Mouse (Mus musculus) gastrocnemius, postnatal 10 days (tissue): ENCODE measurements around the gene Trub1. TPM values are rescaled to one million over a fixed set of nuclear protein-coding genes. Genes with fewer than 3 reads are reported as not detected.

Source experiments
- DNase-seq: peaks from one replicate; pipeline ENCODE4 v3.0.0; 2021; ENCODE audit warnings: mixed read lengths
- total RNA-seq, 2 experiments: library from RNA; stranded (reverse); gene quantifications; 2 replicates each; pipeline ENCODE4 v1.2.3; 2021

Trub1 gene
- total RNA-seq, 2 experiments from 2014 or later: 8.0 to 10.8 TPM

DNA sequence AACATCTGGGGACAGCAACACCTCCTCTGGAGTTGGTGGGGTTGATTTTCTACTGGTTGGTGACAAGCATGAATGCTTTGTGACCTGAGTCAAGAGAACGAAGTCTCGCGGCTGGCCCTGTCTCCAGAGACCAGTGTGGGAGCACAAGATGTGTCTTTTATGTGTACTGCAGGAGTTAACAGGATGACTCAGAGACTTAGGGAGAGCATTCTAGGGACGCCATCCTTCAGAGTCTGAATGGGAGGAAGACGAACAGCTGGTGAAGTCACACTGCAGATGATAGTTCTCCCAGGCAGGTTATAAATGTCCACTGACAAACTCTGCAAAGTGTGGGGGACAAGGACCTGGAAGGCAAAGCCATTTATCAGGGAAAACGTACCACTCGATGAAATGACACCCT is 11.2 kb upstream of the Trub1 start:
- DNase-seq: no peak

DNA sequence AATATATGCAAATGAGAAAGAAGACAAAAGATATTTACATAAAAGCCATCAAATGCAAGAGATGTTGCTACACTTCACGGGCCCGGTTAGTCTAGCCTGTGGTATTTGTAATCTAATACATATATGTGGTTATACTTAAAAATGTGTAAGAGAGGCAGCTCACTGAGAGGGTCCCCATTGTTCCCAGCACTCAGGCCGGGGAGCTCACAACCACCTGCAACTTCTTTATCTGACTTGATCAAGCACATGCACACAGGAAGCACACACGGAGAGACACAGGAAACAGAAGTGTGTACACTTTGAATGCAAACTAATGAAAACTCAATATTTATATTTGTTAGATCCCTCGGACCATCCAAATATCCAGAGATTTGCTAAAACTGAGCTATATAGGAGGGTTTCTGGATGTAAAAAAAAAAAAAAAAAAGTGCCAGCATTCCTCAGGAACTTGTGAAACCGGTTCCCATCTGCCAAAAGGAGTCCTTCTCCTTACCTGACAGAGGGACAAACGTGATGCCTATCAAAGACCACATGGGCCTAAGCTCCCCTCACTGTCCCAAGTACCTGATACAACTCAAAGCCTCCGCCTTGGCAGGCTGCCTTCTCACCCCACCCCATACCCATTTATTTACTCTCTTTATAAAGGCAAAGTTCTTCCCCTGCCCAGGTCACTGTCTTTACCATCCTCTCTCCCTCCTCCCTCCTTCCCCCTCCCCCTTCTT is 9.6 kb upstream of the Trub1 start:
- DNase-seq: no peak

DNA sequence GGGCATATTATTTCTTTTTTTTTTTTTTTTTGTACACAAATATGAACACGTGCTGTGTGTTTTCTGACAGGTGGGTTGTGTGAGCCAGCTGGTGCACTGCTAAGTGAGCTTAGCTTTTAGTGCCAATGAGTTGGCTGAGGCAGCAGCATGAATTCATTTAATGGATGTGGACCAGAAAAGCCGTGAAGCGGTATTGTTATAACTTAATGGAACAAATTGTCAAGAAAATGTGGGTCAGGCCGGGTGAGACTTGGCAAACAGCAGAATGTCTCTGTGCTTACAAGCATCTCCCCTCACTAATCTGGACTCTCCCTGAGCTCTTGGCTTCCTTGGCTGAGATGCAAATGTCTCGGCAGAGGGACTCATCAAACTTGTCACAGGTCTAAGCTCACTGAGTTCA is 7.7 kb upstream of the Trub1 start:
- no peak for DNase-seq

DNA sequence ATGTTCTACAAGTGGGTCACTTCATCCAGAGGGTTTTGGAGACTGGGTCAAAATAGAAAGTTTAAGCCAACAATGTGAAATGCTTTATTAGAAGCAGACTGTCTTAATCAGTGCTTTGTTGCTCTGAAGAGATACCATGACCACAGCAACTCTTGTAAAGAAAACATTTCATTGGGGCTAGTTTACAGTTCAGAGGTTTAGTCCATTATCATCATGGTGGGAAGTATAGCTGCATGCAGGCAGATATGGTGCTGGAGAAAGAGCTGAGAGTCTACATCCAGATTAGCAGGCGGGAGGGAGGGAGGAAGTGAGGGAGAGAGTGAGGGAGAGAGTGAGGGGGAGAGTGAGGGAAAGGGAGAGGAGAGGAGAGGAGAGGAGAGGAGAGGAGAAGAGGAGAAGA is 1.9 kb upstream of the Trub1 start:
- no peak for DNase-seq

DNA sequence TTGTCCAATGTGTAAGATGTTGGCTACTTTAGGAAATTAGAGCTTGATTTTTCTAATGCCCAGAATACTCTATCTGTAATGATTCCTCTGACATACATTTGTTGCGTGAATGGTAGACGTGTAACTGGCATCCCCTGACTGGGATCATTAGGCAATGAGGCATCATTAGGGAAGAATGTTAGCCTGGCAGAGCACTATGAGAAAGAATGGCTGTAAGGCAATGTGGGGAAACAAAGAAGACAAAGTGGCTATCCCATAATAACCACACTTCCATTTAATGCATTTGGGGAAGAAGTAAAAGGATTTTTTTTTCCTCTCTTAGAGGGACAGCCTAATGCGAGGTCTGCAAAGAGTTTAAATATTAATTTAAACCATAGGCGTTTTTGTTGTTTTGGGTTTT is 950 bp upstream of the Trub1 start:
- no peak for DNase-seq

DNA sequence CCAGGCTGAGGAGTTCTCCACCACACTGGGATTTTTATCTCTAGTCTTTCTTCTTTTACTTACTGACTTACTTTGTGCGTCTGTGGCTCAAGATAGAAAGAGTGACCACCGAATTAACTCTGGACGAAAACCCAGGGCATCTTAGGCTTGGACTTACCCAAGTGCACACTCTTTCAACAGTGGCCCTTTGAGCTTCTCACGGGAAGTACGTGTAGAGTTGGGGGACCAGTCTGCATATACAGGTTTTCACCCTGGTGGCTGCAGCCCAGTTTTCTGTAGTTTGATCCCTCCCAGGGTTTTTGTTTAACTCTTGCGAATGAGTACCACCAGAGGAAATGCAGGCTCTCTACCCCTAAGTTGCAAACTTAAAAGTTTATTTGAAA is 497 bp downstream of the Trub1 start:
- no peak for DNase-seq

DNA sequence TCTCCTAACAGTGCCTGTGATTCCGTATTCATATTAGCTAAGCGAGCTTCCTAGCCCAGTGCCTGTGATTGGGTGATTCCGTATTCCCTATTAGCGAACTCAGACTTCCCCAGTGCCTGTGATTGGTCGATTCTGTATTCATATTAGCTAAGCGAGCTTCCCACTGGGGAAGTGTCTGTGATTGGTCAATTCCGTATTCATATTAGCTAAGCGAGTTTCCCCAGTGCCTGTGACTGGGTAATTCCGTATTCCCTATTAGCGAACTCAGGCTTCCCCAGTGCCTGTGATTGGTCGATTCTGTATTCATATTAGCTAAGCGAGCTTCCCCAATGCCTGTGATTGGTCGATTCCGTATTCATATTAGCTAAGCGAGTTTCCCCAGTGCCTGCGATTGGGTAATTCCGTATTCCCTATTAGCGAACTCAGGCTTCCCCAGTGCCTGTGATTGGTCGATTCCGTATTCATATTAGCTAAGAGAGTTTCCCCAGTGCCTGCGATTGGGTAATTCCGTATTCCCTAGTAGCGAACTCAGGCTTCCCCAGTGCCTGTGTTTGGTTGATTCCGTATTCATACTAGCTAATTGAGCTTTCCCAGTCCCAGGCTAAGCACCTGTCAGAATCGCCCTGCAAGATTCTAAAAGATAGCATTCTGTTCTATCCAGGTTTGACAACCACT is 2.7 kb downstream of the Trub1 start:
- no peak for DNase-seq

DNA sequence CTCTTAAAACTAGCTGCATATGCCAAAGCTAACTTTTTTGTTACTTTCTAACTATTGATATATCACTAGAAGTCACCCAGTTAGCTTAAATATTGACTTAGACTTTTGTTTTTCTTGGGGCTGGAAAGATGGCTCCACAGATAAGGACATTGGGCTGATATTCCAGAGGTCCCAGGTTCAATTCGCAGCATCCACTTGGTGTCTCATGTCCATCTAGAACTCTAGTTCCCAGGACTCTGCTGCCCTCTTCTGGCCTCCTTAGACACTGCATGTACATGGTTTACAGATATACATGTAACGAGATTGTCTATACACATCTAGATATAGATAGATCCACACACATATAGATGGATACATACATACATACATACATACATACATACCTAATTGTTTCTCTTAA is 4.4 kb downstream of the Trub1 start:
- peak; percentile 40 for DNase-seq

DNA sequence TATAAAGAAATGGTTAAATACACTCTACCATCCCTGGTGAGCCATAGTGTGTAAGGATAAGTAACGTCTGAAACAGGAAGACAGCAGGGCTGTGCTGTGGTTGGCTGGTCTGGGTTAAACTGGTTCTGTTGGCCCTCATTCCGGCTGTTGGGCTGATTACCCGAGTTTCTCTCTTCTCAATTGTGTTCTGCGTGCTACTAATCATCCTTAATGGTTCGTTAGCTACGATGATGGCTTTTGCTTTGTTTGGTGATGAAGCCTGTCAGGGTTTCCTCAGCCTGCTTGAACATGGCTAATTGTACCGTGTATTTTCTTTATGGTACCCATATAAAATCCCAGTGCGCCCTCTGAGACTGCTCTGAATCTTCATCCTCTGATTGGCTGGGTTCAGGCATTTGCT is 11.0 kb downstream of the Trub1 start:
- no peak for DNase-seq

DNA sequence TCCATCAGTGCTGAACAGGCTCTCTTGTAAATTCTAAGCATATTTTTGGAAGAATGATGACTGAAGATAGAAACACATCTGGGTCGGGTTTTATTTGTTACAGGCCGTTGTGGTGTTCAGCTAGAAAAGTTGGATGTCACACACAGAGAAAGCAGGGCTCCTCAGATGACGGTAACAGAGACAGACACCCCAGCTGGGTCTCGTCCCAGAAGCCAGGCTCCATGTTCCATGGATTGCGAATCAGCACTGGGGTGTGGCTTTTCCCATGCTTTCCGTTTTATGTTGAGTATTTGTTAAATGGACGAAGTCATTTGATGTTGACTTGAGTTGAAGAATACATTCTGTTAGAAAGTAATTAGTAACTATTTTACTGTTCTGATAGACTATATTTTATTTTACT is 13.0 kb downstream of the Trub1 start:
- no peak for DNase-seq

DNA sequence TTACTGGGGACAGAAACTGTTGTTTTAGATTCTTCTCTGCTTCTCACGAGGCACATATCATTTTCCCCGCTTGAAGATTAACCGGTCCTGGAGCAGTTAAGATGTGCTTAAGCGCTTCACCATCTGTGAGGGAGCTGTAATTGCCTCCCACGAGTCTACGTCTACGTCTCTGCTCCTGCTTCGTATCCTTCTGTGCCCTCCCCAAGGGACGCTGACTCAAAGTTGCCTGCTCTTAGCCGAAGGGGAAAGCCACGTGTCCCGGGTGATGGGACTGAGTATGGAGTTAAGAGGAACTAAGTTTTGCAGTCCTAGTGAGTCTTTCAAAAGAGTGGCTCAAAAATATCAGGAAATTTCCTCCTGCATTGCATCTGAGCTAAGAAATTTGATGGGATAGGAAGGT is 18.3 kb downstream of the Trub1 start:
- DNase-seq: no peak

DNA sequence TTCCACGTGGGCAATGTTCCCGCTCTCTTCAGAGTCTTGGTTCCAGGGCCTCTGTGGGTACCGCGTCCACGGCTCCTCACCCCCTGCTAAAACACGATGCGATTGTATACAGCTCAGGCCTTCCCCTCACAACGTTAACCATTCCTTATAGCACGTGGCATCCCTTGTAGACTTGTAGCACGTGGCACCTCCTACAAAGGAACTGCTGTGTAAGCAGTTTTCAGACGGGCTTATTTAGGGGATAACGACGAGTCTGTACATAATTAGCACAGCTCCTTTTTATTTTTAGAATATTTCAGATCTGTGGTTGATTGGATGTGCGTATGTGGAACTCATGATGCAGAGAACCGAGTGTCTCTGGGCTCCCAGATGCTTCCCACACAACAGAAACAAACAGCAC is 19.5 kb downstream of the Trub1 start:
- DNase-seq: no peak

DNA sequence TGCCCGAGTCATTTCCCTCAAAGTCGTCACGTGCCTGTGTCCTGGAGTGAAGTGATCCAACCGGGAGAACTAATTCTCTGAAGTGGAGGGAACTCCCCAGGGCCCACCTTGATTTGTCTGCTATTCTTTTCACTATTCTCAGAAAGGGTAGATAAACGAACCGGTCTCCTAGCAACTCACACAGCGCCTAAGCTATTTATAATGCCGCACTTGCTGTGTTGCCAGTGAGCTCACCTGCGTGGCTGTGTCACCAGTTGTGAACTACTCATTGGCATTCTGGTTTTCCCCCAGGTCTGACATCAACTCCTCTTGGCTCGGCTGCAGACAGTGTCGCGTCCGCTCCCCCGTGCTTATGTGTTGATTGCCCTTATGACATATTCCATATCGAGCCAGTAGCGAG is 20.6 kb downstream of the Trub1 start:
- DNase-seq: no peak

DNA sequence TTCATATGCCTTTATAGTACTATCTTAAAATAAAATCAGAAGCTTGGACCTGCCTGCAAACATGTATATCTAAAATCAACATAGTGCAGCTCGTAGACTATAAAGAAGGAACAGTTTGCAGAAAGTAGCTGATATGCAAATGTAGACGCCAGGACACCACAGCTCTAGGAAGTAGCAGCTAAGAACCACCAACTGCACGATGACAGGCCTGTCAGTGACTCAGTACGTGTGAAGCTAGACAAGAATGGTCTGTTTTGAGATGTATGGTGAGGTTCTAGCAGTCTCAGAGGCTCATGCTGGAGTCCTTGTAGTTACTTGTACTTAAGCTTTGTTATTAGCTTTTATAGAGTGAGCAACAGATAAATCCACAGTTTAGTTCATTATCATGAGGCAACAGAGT is 22.6 kb downstream of the Trub1 start:
- DNase-seq: no peak

DNA sequence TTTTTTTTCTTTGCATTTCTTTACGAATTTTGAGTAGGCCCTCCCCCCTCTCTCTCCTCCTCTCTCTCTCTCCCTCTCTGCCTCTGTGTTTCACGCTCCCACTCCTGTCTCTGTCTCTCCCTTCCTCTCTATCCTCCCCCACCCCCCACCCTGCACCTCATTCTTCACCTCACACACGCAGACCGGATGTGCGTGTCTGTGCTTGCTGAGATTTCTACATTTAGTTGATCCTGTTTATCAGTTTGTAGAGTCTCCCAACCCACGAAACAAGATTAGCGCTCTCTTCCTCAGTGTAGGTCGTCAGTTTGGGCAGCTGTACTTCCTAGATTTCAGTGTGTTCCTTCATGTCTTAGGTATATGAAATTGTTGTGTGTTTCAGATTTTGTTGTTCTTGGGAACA is 24.6 kb downstream of the Trub1 start:
- DNase-seq: no peak

DNA sequence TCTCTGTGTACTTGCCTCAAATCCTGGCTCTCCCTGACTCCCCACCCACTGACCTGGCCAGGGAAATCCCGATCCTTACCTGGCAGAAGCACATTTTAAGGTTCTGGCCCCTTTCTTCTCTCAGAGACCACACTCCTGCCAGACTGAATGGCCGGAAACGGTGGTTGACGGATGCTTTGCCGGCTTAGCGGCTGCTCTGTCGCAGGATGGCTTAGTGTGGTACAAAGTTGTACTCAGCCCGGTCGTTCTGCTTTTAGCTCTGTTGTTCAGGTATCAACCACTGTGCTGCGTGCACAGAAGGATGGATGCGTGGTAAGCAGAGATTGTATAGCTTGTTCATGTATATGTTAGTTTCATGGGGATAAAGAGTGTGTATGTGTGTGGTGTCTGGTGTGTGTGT is 25.3 kb downstream of the Trub1 start:
- DNase-seq: no peak

DNA sequence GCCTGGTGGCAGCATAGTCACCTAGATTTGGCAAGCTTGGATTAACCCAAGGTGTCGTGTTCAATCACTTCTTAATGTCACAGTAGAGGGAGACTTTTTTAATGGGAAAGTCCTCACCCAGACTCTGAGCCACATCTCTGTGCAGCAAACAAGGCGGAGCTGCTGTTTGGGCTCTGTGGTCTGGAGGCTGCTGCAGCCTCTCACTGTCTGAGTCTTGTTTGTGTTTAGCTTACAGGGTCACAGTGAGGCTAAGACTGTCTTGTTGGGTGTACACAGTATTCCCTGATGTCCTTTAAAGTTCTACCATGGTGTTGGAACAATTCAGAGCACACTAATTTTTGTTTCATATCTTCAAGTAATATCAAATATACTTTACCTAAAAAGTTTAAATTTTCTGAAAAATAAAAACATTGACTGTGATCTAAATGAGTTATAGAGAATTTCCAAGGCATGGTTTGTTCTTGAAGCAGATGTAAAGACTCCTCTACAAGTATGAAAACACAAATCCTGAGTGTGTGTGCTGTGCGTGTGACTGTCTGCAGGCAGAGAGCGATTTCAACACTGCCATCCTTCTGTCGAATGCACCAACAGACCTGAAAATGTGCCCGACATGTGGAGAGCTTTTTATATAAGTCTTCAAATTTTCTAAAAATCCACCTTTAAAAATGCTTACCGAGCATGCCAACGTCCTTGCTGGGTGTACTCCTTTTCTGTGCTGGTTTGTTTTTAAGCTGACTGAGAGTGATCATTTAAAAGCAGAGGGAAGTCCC is 27.4 kb downstream of the Trub1 start:
- no peak for DNase-seq

DNA sequence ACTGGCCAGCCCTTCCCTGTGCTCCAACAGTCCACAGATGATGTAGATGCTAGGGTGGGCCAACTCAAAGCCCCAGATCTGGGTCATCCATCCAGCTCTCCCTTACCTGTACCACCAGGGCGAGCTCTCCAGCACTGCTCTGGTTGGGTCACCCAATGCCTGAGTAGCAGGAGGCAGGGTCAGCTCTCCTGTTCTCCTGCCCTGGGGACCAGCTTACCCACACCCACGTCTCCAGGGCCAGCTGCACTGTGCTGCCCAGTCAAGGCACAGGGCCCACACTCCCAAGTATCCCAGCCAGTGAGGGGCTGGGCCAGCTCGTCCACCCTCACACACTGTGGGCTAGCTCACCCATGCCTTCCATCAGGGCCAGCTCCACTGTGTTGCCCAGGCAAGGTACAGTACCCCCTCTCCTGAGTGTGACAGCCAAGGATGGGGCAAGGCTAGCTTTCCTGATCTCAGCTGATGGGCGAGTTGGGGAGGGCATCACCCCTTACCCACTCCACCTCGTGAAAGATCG is 29.1 kb downstream of the Trub1 start:
- DNase-seq: no peak

DNA sequence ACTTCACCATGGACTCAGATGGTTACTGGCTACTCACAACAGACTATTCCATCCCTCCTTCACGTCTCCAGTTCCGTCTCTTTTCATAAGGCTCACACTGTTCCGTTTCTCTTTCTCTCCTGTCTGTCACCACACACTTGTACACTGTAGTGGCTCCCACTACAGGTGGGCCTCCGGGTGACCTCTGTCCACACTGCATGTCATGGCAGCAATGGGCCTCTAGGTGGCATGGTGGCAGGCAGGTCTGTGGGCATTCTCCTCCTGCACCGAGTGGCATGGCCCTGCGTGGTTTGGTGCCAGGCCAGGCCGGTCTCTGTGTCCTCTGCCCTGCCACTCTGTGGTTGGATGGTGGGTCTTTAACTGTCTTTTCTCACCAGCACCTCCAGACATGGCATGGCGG is 30.1 kb downstream of the Trub1 start:
- DNase-seq: peak; percentile 46

DNA sequence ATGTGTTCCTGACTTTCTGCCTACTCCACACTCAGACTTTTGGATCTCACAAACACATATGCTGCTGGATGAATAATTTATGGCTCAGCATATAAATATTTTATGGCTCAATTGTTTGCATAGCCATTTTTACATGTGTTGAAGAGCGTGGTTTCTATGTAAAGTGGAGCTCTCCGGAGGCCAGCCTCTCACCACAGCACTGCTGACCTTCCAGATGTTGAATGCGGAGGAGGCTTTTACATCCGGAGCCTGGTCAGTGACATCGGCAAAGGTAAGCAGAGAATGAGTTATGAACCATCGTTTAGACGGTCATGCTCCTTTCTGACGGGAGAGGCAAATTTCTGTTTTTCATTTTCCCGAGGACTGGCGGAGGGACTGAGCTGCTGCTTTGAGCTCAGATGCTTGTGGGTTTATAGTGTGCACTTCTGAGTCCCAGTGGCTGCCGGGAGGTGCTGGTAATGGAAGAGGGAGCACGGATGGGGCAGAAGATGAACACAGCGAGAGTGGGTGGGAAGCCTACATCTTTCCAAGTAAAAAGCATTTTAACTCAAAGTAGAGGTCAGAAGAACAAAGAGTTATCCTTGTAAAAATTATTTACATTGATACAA is 34.4 kb downstream of the Trub1 start:
- no peak for DNase-seq

DNA sequence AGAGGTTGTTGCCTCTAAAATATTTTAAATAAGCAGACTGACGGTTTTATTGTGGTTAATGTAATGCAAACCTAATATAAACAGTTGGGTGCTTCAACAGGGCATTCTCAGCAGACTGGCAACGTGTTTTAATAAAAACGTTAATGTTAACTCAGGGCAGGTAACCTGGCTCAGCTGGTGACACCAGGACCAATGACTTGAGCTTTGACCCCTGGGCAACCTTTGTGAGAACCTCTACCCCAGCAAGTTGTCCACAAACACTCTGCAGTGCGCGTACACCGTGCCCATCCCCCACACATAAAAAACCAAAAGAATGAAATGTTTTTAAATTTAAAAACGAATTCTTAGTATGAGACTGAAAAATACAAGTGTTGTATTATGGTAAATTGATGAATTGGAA is 36.8 kb downstream of the Trub1 start:
- DNase-seq: no peak

DNA sequence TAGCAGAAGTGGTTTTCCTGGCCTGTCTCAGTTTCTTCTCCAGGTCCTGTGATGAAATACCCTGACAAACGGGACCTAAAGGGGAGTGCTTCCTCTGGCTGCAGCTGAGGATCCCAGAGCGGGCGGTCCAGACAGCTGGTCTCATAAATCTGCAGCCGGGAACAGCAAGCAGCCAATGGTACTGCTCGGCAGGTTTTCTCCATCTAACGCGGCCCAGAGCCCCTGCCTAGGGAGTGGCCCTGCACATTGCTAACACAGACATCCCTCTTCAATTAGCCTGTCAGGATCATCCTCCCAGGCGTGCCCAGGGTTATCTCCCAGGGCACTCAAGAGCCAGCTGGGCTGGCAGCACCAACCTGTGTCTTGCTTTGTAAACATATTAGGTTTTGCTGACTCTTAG is 38.3 kb downstream of the Trub1 start:
- peak; percentile 14 for DNase-seq

DNA sequence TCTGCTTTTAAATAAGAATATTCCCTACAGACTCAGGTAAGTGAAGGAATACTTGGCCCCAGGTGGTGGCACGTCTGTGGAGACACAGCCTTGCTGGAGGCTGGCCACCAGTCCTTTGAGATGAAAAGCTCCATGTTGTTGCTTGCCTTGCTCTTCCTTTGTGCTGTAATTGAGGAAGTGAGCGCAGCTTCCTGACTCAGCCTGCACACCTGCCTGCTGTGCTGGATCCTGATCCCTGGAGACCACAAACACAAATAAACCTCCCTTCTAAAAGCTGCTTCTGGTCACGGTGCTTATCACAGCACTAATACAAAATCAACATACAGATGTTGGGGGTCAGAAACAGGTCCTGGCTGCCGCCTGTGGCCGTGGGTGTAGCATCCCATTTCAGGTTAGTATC is 41.3 kb downstream of the Trub1 start:
- DNase-seq: no peak
